Mouse (Mus musculus): ENCODE results near the gene Ost4.

Ost4 gene

DNA sequence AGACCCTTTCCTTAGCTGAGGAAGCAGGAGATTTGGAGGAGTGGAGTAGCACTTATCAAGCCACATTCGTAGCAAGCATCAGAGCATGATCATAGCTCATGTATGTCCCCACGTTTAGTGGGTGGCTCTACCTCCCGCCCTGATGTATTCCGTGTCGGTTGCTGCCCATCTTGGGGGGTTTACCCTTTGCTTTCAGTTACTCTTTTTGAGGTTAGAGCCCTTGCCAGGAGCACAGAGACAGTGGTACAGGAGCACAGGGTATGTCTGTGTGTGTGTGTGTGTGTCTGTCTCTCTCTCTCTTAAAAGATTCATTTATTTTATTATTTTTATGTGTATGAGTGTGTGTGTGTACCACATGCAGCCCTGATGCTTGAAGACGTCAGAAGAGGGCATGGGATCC is 15.5 kb upstream of the Ost4 start:
- DNase-seq (ENCODE audit: low spot score), result no peak

GRCm38 (mm10) chr5:30922581-30923041 is 15.0 kb upstream of the Ost4 start:
- DNase-seq (ENCODE audit: low spot score), result no peak

DNA sequence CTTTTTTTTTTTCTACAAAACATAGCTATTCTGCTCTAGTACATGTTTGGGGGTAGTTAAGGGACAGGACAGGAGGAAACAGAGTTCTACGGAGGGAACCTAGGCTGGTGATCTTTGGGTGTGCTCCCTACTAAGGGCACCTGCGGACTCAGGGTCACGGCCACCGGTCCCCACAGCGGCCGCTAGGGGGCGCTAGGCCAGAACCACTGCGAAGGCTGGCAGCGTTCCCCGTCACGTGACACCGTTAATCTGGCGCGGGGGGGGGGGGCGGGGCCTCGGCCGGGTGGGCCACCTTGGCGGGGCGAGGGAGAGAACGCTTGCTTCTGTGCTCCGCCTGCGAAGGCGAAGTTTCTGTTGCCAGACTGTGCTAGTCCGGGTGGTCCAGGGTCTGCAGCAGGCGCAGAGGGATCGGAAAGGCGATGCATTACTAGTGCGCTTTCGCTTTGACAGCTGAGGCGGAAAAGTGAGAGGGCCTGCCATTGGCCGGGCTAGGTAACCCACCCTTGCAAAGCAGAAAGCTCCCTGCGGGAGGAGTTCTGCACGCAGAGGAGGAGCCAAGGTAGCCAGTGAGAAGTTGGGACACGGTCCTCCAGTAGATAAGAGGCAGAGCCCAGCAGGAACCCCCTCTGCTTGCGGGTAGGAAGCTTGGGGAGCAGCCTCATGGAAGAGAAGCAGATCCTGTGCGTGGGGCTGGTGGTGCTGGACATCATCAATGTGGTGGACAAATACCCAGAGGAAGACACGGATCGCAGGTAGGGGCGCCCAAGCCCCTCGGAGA is 13.9 kb upstream of the Ost4 start, which contains the start of gene Khk:
TSS of gene Khk (plus strand) at position 176 of the 778 bp plus-strand sequence.
- DNase-seq (ENCODE audit: low spot score), result peak; percentile 93

DNA sequence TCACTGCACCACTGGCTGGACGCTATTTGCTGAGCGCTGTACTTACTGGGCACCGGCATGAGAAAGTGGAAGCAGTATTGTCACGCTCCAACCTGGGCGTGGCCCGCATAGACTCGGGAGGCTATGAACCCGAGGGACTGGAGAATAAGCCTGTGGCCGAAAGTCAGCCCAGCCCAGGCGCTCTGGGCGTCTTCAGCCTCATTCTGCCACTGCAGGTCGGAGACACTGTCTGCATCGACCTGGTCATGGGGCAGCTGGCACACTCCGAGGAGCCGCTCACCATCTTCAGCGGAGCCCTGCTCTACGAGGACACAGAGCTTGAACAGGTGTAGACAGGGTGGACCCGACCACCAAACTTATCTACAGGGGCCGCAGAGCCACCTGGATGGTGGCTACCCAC is 13.0 kb upstream of the Ost4 start:
- DNase-seq (ENCODE audit: low spot score), result no peak

DNA sequence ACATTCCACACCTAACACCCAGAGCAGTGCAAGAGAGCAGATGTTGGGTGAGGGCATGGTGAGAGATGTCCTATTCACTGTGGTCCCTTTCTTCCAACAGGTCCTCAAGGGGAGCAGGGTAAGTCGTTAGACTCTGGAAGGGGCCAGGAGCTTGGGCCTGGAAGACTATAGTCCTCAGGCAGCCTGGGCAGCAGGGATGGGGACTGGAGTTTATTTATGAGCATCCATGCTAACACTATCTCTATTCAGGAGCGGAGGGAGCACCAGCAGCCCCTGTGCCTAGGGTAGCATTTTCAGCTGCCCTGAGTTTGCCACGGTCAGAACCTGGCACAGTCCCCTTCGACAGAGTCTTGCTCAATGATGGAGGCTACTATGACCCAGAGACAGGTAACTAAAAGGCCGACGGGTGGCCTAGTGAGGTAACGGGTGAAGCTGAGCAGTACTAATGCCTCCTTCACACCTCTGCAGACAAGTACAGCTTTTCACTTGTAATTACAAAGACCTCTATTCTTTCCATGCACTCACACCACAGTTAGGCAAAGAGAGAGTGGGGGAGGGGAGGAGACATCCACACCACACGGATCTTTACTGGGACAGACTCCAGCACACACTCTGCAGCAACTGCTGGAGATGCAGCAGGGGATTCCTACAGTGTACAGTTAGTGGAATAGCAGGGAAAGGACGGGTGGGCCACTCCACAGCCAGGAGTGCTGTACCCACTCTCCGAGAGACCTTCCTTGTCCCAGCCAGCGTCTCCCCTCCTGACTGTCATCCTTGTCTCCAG is 12.4 kb upstream of the Ost4 start:
- DNase-seq (ENCODE audit: low spot score), result no peak

GRCm38 (mm10) chr5:30918691-30919090 is 11.1 kb upstream of the Ost4 start:
- no peak for DNase-seq (ENCODE audit: low spot score)

GRCm38 (mm10) chr5:30917891-30918670 is 10.5 kb upstream of the Ost4 start:
- no peak for DNase-seq (ENCODE audit: low spot score)

DNA sequence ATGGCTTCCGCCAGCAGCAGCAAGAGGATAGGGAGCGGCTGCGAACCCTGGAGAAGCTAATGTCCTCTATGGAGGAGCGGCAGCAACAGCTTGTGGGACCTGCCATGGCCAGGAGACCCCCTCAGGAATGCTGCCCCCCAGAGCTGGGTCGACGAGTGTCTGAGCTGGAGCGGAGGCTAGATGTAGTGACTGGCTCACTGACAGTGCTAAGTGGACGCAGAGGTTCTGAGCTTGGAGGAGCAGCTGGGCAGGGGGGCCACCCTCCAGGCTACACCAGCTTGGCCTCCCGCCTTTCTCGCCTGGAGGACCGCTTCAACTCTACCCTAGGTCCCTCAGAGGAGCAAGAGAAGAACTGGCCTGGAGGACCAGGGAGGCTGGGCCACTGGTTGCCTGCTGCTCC is 9.8 kb upstream of the Ost4 start:
- DNase-seq (ENCODE audit: low spot score), result no peak

DNA sequence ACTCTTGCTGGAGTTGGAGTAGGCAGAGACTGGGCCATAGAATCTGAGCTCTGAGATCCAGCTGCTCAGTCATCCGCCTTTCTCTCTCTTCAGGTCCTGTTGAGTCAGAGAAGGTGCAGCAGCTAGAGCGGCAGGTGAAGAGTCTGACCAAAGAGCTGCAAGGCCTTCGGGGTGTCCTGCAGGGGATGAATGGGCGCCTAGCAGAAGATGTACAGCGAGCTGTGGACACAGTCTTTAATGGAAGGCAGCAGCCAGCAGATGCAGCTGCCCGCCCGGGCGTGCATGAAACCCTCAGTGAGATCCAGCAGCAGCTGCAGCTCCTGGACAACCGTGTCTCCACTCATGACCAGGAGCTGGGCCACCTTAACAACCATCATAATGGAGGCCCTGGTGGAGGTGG is 9.3 kb upstream of the Ost4 start:
- no peak for DNase-seq (ENCODE audit: low spot score)

DNA sequence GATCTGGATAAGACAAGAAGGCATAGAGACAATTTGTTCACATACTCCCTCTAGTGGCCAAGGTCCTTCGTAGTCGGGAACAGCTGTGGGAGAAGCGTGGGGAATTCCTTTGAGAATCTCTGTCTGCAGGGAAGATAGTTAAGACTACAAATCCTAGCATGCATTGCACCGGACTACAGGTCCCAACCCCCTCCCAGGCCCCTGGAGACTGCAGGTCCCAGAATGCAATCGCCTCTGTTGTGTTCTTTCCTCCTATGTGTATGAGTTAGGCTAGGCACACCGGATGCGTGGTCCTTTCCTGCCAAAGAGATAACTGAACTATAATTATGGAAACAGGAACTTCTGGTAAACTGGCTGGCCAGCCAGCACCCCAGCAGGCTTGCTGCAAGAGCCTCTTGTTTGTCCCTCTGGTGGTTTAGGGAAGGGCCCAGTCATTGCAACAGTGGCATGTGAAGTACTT is 8.4 kb upstream of the Ost4 start:
- peak; percentile 97 for DNase-seq (ENCODE audit: low spot score)

GRCm38 (mm10) chr5:30915456-30915855 is 7.9 kb upstream of the Ost4 start:
- DNase-seq (ENCODE audit: low spot score), result no peak

DNA sequence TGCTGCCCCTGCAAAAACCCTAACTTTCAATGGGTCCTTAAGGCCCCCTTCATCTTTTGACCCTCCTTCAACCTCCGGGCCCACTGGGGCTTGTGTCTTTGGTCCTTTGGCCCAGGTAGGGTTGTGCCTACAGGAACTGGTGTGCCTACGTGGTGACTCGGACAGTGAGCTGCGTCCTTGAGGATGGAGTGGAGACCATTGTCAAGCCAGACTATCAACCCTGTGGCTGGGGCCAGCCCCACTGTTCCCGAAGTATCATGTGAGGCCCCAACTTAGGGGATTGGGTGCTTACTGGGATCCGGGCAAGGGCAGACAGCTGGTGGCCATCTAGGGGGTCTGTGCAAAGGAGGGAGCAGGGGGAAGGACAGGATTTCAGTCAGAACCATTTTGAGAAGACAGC is 7.3 kb upstream of the Ost4 start:
- DNase-seq (ENCODE audit: low spot score), result no peak

DNA sequence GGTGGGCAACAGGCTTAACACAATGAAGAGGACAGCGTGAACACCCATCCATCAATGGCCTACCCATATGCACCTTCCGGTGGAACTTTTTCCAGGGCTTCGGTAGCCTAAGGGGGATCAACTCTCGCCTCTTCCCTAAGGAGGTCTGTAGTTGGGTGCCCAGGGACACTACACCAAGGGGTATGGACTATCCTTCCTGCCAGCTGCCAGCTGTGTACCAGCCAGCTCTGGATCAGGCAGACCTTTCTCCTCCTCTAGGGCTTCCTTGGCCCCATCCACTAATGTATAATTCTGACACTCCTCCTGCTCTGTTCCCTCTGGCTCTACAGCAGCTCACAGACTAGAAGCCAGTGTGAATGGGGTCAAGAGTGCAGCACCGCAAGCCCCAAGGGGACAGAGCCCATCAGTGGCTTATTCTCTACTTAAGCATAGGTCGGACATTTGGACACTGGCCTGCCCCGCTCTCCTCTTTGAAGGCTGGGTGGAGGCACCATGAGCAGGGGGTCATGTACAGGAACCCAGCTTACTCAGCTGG is 6.6 kb upstream of the Ost4 start:
- peak; percentile 80 for DNase-seq (ENCODE audit: low spot score)

- peak; percentile 98 for DNase-seq (ENCODE audit: low spot score)
These were observed 5.7 kb upstream of the Ost4 start, which contains the start of gene Emilin1 for GRCm38 (mm10) chr5:30913060-30913841. Emilin1 (plus strand) TSS chr5:30913402.

DNA sequence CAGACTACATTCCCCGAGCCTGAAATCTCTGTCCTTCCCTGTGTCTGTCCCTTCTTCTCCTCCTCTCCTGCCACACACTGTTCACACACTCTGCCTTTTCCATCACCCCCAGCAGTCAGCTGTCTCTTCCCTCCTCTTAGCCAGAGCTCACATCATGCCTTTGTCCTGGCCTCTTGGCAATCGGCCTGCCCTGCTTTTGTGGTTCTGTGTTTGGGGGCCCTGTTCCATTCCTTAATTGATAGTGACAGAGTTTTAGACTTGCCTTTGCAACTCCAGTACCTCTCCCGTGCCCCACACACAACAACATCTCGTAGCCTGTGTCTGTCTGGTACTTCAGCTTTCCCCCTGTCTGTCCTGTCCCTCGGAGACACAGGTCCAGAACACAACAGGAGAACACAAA is 4.6 kb upstream of the Ost4 start:
- DNase-seq (ENCODE audit: low spot score), result peak; percentile 47

GRCm38 (mm10) chr5:30910481-30910880 is 2.9 kb upstream of the Ost4 start:
- peak; percentile 78 for DNase-seq (ENCODE audit: low spot score)

- no peak for DNase-seq (ENCODE audit: low spot score)
These were observed 2.3 kb upstream of the Ost4 start for GRCm38 (mm10) chr5:30909863-30910262.

GRCm38 (mm10) chr5:30909300-30909659 is 1.7 kb upstream of the Ost4 start:
- peak; percentile 68 for DNase-seq (ENCODE audit: low spot score)

DNA sequence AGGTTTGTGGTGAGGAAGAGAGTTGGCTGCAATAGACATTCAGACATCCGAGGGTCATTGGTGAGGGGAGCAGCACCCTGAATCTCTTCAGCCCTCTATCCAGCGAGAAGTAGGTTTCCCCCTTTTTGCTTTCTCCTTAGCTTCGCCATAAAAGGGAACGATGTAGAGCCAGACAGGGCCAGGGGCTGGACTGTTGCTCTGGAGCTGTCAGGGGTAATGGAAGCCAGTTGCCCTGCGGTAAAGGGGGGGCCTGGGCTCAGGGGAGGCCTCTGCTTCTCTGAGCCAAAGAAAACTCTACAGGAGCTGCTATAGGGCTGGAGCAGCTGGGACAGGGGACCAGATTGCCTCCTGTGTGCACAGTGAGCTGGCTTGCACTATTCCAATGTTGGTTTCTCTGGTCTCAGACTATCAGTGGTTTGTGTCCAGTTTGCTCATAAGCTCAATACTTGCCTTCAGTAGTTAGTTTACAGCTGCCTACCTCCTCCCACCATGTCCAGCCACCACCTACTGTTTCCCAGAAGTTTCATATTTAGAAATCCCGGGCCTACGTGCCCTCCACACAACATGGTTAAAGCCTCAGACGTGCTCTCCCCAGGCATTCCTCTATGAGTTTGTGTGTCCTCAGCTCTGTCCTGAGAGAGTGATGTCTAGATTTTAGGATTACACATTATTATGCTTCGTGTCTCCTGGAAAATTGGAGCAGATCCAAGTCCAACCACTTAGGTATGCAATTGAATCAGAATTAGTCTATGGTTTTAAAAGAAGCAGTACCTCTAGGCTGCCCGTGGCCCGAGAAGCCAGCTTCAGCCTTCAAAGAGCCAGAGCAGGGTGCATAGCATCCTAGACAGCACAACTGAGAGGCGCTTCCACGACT is 1.1 kb upstream of the Ost4 start:
- DNase-seq (ENCODE audit: low spot score), result peak; percentile 53

DNA sequence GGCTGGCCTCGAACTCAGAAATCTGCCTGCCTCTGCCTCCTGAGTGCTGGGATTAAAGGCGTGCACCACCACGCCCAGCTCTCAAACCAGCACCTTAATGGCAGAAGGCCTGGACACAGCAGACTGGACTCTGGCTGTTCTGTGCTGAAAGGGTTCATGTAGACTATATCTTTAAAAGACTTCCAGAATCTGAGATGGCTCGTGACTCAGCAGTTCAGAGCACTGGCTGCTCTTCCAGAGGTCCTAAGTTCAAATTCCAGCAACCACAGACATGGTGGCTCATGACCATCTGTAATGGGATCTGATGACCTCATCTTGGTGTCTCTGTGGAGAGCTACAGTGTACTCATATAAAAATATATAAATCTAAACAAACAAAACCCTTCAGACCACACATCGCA is 5.7 kb downstream of the Ost4 start:
- peak; percentile 41 for DNase-seq (ENCODE audit: low spot score)

Data from adipocyte (in vitro differentiated cells).